14 mouse cellular contexts compared by ENCODE assay signal in genomic region chr1:91085686-91086085, GRCm38 (mm10). TPM values are rescaled to one million over a fixed set of nuclear protein-coding genes. Genes with fewer than 3 reads are reported as not detected.
DNase-seq lines count a peak whose midpoint lies in the region; ATAC-seq and TF ChIP-seq lines count a peak whose summit lies in the region.
"Had no signal": no experiment of that assay in that cellular context is flagged by ENCODE, and none has a peak within 500 bp of the region (broad histone marks: within the 10 kb centered on the region; RNA-seq: fewer than 3 reads in every experiment).

No protein-coding gene starts in this region.

- TF ChIP-seq POLR2A in heart, adult 2 months (IDR thresholded peaks at IDR 0.05; ENCODE audit: insufficient read depth, low read depth, low read length), result no peak

- intact Hi-C loops in heart, adult 2 months (cut with DNase I), result loop anchor here (2.0 kb wide), 1 partner anchor 31 kb away; no protein-coding TSS in a partner anchor

- DNase-seq in heart, adult 2 months, result no peak
- no peak for DNase-seq in heart, postnatal 4 days
- DNase-seq in kidney, postnatal 4 days, result no peak
- peak; percentile 57 for DNase-seq in embryonic facial prominence, embryonic 11.5 days (ENCODE audit: low spot score)
- no peak for DNase-seq in retina, embryonic 14.5 days (ENCODE audit: low spot score)
- no peak for DNase-seq in left cerebral cortex, adult 9 months (ENCODE audit: low spot score in 2 of 2)
- DNase-seq: cerebellum, adult 9-11 months; retina, postnatal 1 day had no signal

- H3K9ac ChIP-seq in heart, adult 2 months (ENCODE audit: low read depth, low read length), result no peak overlapping the region
- H3K9ac ChIP-seq in kidney, embryonic 16.5 days (replicated peaks; ENCODE audit: low read length), result no peak overlapping the region
- H3K9ac ChIP-seq in embryonic facial prominence, embryonic 11.5 days (replicated peaks; ENCODE audit: low read length), result no peak overlapping the region
- H3K9ac ChIP-seq in liver, embryonic 12.5 days, result no peak overlapping the region

- no peak overlapping the region for H3K4me2 ChIP-seq in kidney, embryonic 16.5 days (replicated peaks; ENCODE audit: low read depth, low read length)
- no peak overlapping the region for H3K4me2 ChIP-seq in embryonic facial prominence, embryonic 11.5 days (ENCODE audit: low read depth, low read length)
- no peak overlapping the region for H3K4me2 ChIP-seq in liver, embryonic 12.5 days
- H3K4me2 ChIP-seq: midbrain, embryonic 11.5 days had no signal

- whole genome bisulfite sequencing in heart, adult 2 months, result 52% methylated on average over 2 of the region's 2 CpGs
- WGBS in kidney, embryonic 16.5 days, result 32% methylated on average over 2 of the region's 2 CpGs
- WGBS in embryonic facial prominence, embryonic 11.5 days, result 42% methylated on average over 2 of the region's 2 CpGs
- 59% methylated on average over 2 of the region's 2 CpGs for WGBS in liver, embryonic 12.5 days (ENCODE audit: insufficient replicate concordance)

- peaks cover 2% of the 10 kb centered on the region for H3K79me2 ChIP-seq in heart, adult 2 months (replicated peaks; ENCODE audit: control insufficient read depth, insufficient read depth, low read length)

- no peak overlapping the region for H3K4me3 ChIP-seq in heart, adult 2 months
- H3K4me3 ChIP-seq in kidney, embryonic 16.5 days (ENCODE audit: low read length), result no peak overlapping the region
- no peak overlapping the region for H3K4me3 ChIP-seq in embryonic facial prominence, embryonic 11.5 days (ENCODE audit: low read depth, low read length)
- no peak overlapping the region for H3K4me3 ChIP-seq in liver, embryonic 12.5 days
- H3K4me3 ChIP-seq: erythroblast, embryonic 14.5 days had no signal

- H3K27me3 ChIP-seq in heart, adult 2 months (ENCODE audit: control insufficient read depth, insufficient read depth, low read length), result no peaks in the 10 kb centered on the region
- no peaks in the 10 kb centered on the region for H3K27me3 ChIP-seq in kidney, embryonic 16.5 days (ENCODE audit: insufficient read depth, low read length)
- no peaks in the 10 kb centered on the region for H3K27me3 ChIP-seq in embryonic facial prominence, embryonic 11.5 days (ENCODE audit: control insufficient read depth, insufficient read depth, low read length)
- H3K27me3 ChIP-seq in liver, embryonic 12.5 days (replicated peaks), result no peaks in the 10 kb centered on the region

- no peak for TF ChIP-seq CTCF in heart, adult 2 months (IDR thresholded peaks at IDR 0.05)

- H3K9me3 ChIP-seq in kidney, embryonic 16.5 days (ENCODE audit: low read length), result no peaks in the 10 kb centered on the region
- H3K9me3 ChIP-seq in embryonic facial prominence, embryonic 11.5 days (replicated peaks; ENCODE audit: control insufficient read depth, low read length), result no peaks in the 10 kb centered on the region
- no peaks in the 10 kb centered on the region for H3K9me3 ChIP-seq in liver, embryonic 12.5 days (replicated peaks)

- peaks cover 6% of the 10 kb centered on the region for H3K36me3 ChIP-seq in heart, adult 2 months (ENCODE audit: control insufficient read depth, insufficient read depth, low read length)
- no peaks in the 10 kb centered on the region for H3K36me3 ChIP-seq in kidney, embryonic 16.5 days (ENCODE audit: insufficient read depth, low read length)
- H3K36me3 ChIP-seq in embryonic facial prominence, embryonic 11.5 days (replicated peaks; ENCODE audit: control insufficient read depth, insufficient read depth, low read depth, low read length), result no peaks in the 10 kb centered on the region
- 0 out of 2 replicates have a peak, but pooled peaks cover 3% of the 10 kb centered on the region for H3K36me3 ChIP-seq in liver, embryonic 12.5 days

- TF ChIP-seq EP300 in heart, adult 2 months (IDR thresholded peaks at IDR 0.05; ENCODE audit: insufficient read depth, low read depth, low read length), result no peak

- ATAC-seq in kidney, embryonic 16.5 days (ENCODE audit: low FRiP score, low TSS enrichment), result no peak
- ATAC-seq in embryonic facial prominence, embryonic 11.5 days (replicated peaks; ENCODE audit: insufficient number of reproducible peaks, low FRiP score, low TSS enrichment, low read depth), result no peak; the same call in 1 of the 2 replicates
- ATAC-seq in liver, embryonic 12.5 days, result no peak

- H3K4me1 ChIP-seq in heart, adult 2 months (ENCODE audit: control insufficient read depth, insufficient read depth, low read length), result peaks cover 20% of the 10 kb centered on the region
- H3K4me1 ChIP-seq in kidney, embryonic 16.5 days (ENCODE audit: insufficient read depth, low read length), result peaks cover 36% of the 10 kb centered on the region
- no peaks in the 10 kb centered on the region; the same call in 1 of the 2 replicates for H3K4me1 ChIP-seq in embryonic facial prominence, embryonic 11.5 days (ENCODE audit: control insufficient read depth, insufficient read depth, low read length)
- peaks cover 26% of the 10 kb centered on the region; the same call in 1 of the 2 replicates for H3K4me1 ChIP-seq in liver, embryonic 12.5 days

- peak overlapping the region; percentile 17 for H3K27ac ChIP-seq in heart, adult 2 months
- peak overlapping the region; percentile 1; the same call in 1 of the 2 replicates for H3K27ac ChIP-seq in kidney, embryonic 16.5 days (ENCODE audit: low read length)
- peak overlapping the region; percentile 59; the same call in 1 of the 2 replicates for H3K27ac ChIP-seq in embryonic facial prominence, embryonic 11.5 days (replicated peaks; ENCODE audit: low read depth, low read length)
- H3K27ac ChIP-seq in liver, embryonic 12.5 days, result peak overlapping the region; percentile 37; the same call in 1 of the 2 replicates

RNA-seq across cellular contexts. Expression of gene Rbm44, which starts 59.2 kb away (rescaled TPM):
- total RNA-seq in heart, adult 2 months (2021), result not detected
- polyA plus RNA-seq in heart, adult 2 months (2012; rRNA removed), result not detected in 2 replicates
- total RNA-seq in heart, postnatal 4 days (2021), result 1 to 10 TPM in 1 of 2 experiments, under 1 TPM in 1; 0.88 to 1.1 TPM
- 0.50 and 1.5 TPM in 2 replicates for polyA plus RNA-seq in kidney, embryonic 16.5 days (2015; fragmentation: Nextera tagmentation; extraction: Ambion mirVana)
- polyA plus RNA-seq in embryonic facial prominence, embryonic 11.5 days (2014; fragmentation: Nextera tagmentation; extraction: Ambion mirVana), result 0.43 and 0.74 TPM in 2 replicates
- polyA plus RNA-seq in liver, embryonic 12.5 days (2016; fragmentation: Nextera tagmentation; extraction: Ambion mirVana), result 1.1 and 1.5 TPM in 2 replicates
- total RNA-seq: gastrocnemius, adult 8-10 months; MEL had no signal
- polyA plus RNA-seq: erythroblast, embryonic 14.5 days had no signal

Comparison
In these comparisons a context has a peak if more than half of its experiments do, and no peak if none do; other contexts are left out.
1. H3K27ac ChIP-seq: peak in every context shown above with its lines; median percentile 59 in embryonic facial prominence, embryonic 11.5 days; 37 in liver, embryonic 12.5 days; 17 in heart, adult 2 months; 1 in kidney, embryonic 16.5 days.